Mouse (Mus musculus): ENCODE data around the gene Tmem39a. TPM values are rescaled to one million over a fixed set of nuclear protein-coding genes. Genes with fewer than 3 reads are reported as not detected.

Tmem39a gene
- polyA plus RNA-seq, 2 experiments = 146 to 309 TPM

- WGBS = 76% methylated on average over 8 of the region's 8 CpGs
- ATAC-seq (ENCODE audit: low FRiP score, low read depth) (no peak), DNase-seq (ENCODE audit: low spot score) (no peak)
- no peak for TF ChIP-seq POLR2A (IDR thresholded peaks at IDR 0.05; ENCODE audit: borderline replicate concordance, extremely low read depth, insufficient read depth, insufficient read length)
- no peak overlapping the region for H3K9ac ChIP-seq (ENCODE audit: low read depth, low read length, severe bottlenecking)
- peaks cover 10% of the 10 kb centered on the region for H3K36me3 ChIP-seq (ENCODE audit: control insufficient read depth, insufficient read depth, low read length)
- H3K27ac ChIP-seq (replicated peaks; ENCODE audit: low read depth, low read length) = no peak overlapping the region
- H3K4me1 ChIP-seq (ENCODE audit: control insufficient read depth, insufficient read depth, low read length) = no peaks in the 10 kb centered on the region
- H3K4me2 ChIP-seq (replicated peaks; ENCODE audit: low read depth, low read length, severe bottlenecking) = no peak overlapping the region
- no peaks in the 10 kb centered on the region for H3K9me3 ChIP-seq (ENCODE audit: control insufficient read depth, low read length)
- H3K4me3 ChIP-seq (replicated peaks; ENCODE audit: low read length) = no peak overlapping the region
- no peaks in the 10 kb centered on the region for H3K27me3 ChIP-seq (ENCODE audit: control insufficient read depth, insufficient read depth, low read length)
Observed at GRCm38 (mm10) chr16:38635833-38636390, 77.4 kb downstream of the Tmem39a start.

GRCm38 (mm10) chr16:38636682-38637081, 78.2 kb downstream of the Tmem39a start:
- Histone ChIP-seq H3K4me1 (ENCODE audit: control insufficient read depth, insufficient read depth, low read length) (no peaks in the 10 kb centered on the region), H3K27ac (replicated peaks; ENCODE audit: low read depth, low read length) (no peak overlapping the region), H3K4me3 (replicated peaks; ENCODE audit: low read length) (no peak overlapping the region), H3K36me3 (ENCODE audit: control insufficient read depth, insufficient read depth, low read length) (peaks cover 10% of the 10 kb centered on the region), H3K4me2 (replicated peaks; ENCODE audit: low read depth, low read length, severe bottlenecking) (no peak overlapping the region), H3K27me3 (ENCODE audit: control insufficient read depth, insufficient read depth, low read length) (no peaks in the 10 kb centered on the region), H3K9ac (ENCODE audit: low read depth, low read length, severe bottlenecking) (no peak overlapping the region), H3K9me3 (ENCODE audit: control insufficient read depth, low read length) (no peaks in the 10 kb centered on the region)
- WGBS = 82% methylated on average over 9 of the region's 9 CpGs
- DNase-seq (ENCODE audit: low spot score) (no peak), ATAC-seq (ENCODE audit: low FRiP score, low read depth) (no peak)
- no peak for TF ChIP-seq POLR2A (IDR thresholded peaks at IDR 0.05; ENCODE audit: borderline replicate concordance, extremely low read depth, insufficient read depth, insufficient read length)

- Histone ChIP-seq H3K27me3 (ENCODE audit: control insufficient read depth, insufficient read depth, low read length) (no peaks in the 10 kb centered on the region), H3K27ac (replicated peaks; ENCODE audit: low read depth, low read length) (no peak overlapping the region), H3K36me3 (ENCODE audit: control insufficient read depth, insufficient read depth, low read length) (peaks cover 10% of the 10 kb centered on the region), H3K4me3 (replicated peaks; ENCODE audit: low read length) (no peak overlapping the region), H3K4me2 (replicated peaks; ENCODE audit: low read depth, low read length, severe bottlenecking) (no peak overlapping the region), H3K9ac (ENCODE audit: low read depth, low read length, severe bottlenecking) (no peak overlapping the region), H3K4me1 (ENCODE audit: control insufficient read depth, insufficient read depth, low read length) (no peaks in the 10 kb centered on the region), H3K9me3 (ENCODE audit: control insufficient read depth, low read length) (no peaks in the 10 kb centered on the region)
- DNase-seq (ENCODE audit: low spot score) (no peak), ATAC-seq (ENCODE audit: low FRiP score, low read depth) (no peak)
- 64% methylated on average over 10 of the region's 10 CpGs for WGBS
- TF ChIP-seq POLR2A (IDR thresholded peaks at IDR 0.05; ENCODE audit: borderline replicate concordance, extremely low read depth, insufficient read depth, insufficient read length) = no peak
Observed at GRCm38 (mm10) chr16:38637085-38637484, 78.6 kb downstream of the Tmem39a start.

Other genes starting within 250 kb of the Tmem39a start
- gene Maats1, start 216.6 kb upstream of the Tmem39a start, polyA plus RNA-seq (2012; rRNA removed) = 0.03 and 0.10 TPM in 2 replicates
- gene Maats1, start 216.6 kb upstream of the Tmem39a start, polyA plus RNA-seq (2014; fragmentation: Nextera tagmentation; extraction: Ambion mirVana) = 0.10 TPM in 1 of 2 replicates, not detected in the other
- 50.0 and 83.6 TPM in 2 replicates for gene Cox17, start 211.7 kb upstream of the Tmem39a start, polyA plus RNA-seq (2012; rRNA removed)
- 107 and 124 TPM in 2 replicates for gene Cox17, start 211.7 kb upstream of the Tmem39a start, polyA plus RNA-seq (2014; fragmentation: Nextera tagmentation; extraction: Ambion mirVana)
- 0.78 TPM in 1 of 2 replicates, not detected in the other for gene Gm21987, start 211.7 kb upstream of the Tmem39a start, polyA plus RNA-seq (2012; rRNA removed)
- not detected in 2 replicates for gene Gm21987, start 211.7 kb upstream of the Tmem39a start, polyA plus RNA-seq (2014; fragmentation: Nextera tagmentation; extraction: Ambion mirVana)
- gene Popdc2, start 196.5 kb upstream of the Tmem39a start, polyA plus RNA-seq (2012; rRNA removed) = 4.6 and 6.0 TPM in 2 replicates
- 4.2 TPM in 2 replicates for gene Popdc2, start 196.5 kb upstream of the Tmem39a start, polyA plus RNA-seq (2014; fragmentation: Nextera tagmentation; extraction: Ambion mirVana)
- gene Pla1a, start 125.6 kb upstream of the Tmem39a start, polyA plus RNA-seq (2012; rRNA removed) = 0.85 and 1.1 TPM in 2 replicates
- 0.36 and 0.41 TPM in 2 replicates for gene Pla1a, start 125.6 kb upstream of the Tmem39a start, polyA plus RNA-seq (2014; fragmentation: Nextera tagmentation; extraction: Ambion mirVana)
- gene Adprh, start 106.0 kb upstream of the Tmem39a start, polyA plus RNA-seq (2012; rRNA removed) = 69.5 and 70.1 TPM in 2 replicates
- gene Adprh, start 106.0 kb upstream of the Tmem39a start, polyA plus RNA-seq (2014; fragmentation: Nextera tagmentation; extraction: Ambion mirVana) = 106 and 114 TPM in 2 replicates
- gene Cd80, start 103.1 kb upstream of the Tmem39a start, polyA plus RNA-seq (2012; rRNA removed) = 0.36 and 0.45 TPM in 2 replicates
- gene Cd80, start 103.1 kb upstream of the Tmem39a start, polyA plus RNA-seq (2014; fragmentation: Nextera tagmentation; extraction: Ambion mirVana) = 0.22 and 0.33 TPM in 2 replicates
- gene Timmdc1, start 36.0 kb upstream of the Tmem39a start, polyA plus RNA-seq (2012; rRNA removed) = 15.5 and 17.0 TPM in 2 replicates
- gene Timmdc1, start 36.0 kb upstream of the Tmem39a start, polyA plus RNA-seq (2014; fragmentation: Nextera tagmentation; extraction: Ambion mirVana) = 20.9 and 21.2 TPM in 2 replicates
- 59.0 and 63.5 TPM in 2 replicates for gene Poglut1, start 8.4 kb upstream of the Tmem39a start, polyA plus RNA-seq (2012; rRNA removed)
- gene Poglut1, start 8.4 kb upstream of the Tmem39a start, polyA plus RNA-seq (2014; fragmentation: Nextera tagmentation; extraction: Ambion mirVana) = 59.3 and 70.3 TPM in 2 replicates
- gene Arhgap31, start 154.6 kb downstream of the Tmem39a start, polyA plus RNA-seq (2012; rRNA removed) = 15.0 and 15.3 TPM in 2 replicates
- 18.1 and 20.3 TPM in 2 replicates for gene Arhgap31, start 154.6 kb downstream of the Tmem39a start, polyA plus RNA-seq (2014; fragmentation: Nextera tagmentation; extraction: Ambion mirVana)
- 17.7 and 18.7 TPM in 2 replicates for gene B4galt4, start 183.6 kb downstream of the Tmem39a start, polyA plus RNA-seq (2012; rRNA removed)
- 30.9 and 34.3 TPM in 2 replicates for gene B4galt4, start 183.6 kb downstream of the Tmem39a start, polyA plus RNA-seq (2014; fragmentation: Nextera tagmentation; extraction: Ambion mirVana)
- gene Upk1b, start 241.6 kb downstream of the Tmem39a start, polyA plus RNA-seq (2012; rRNA removed) = 12.6 and 18.1 TPM in 2 replicates
- 41.0 and 46.6 TPM in 2 replicates for gene Upk1b, start 241.6 kb downstream of the Tmem39a start, polyA plus RNA-seq (2014; fragmentation: Nextera tagmentation; extraction: Ambion mirVana)